Mouse (Mus musculus) testis, adult 2 months (tissue): ENCODE measurements at regions not wholly inside any gene's neighbourhood (a gene's known extent, or its start where the extent isn't known, plus 50 kb on each side); places are given as distances from the start of the nearest gene placed in this dataset.

Experiments
- CTCF ChIP-seq: fragments of 200-500 bp; IDR thresholded peaks from 2 replicates; pipeline ENCODE4 v1.5.1; 2012; ENCODE audit warnings: low read depth, mild to moderate bottlenecking, inconsistent platforms, low read length, moderate library complexity; ENCODE audit not compliant: control insufficient read depth, insufficient read depth, insufficient replicate concordance
- POLR2A ChIP-seq: fragments of 200-500 bp; IDR thresholded peaks from 2 replicates; pipeline ENCODE4 v1.6.1; 2012; ENCODE audit warnings: low read depth, mild to moderate bottlenecking, inconsistent platforms, low read length, moderate library complexity; ENCODE audit not compliant: control insufficient read depth

GRCm38 (mm10) chr15:67284941-67285340, 784.2 kb upstream of the Lrrc6 start:
- TF ChIP-seq CTCF (no peak), POLR2A (no peak)
